ENCODE assay signal across 21 mouse cellular contexts in the genomic region with DNA sequence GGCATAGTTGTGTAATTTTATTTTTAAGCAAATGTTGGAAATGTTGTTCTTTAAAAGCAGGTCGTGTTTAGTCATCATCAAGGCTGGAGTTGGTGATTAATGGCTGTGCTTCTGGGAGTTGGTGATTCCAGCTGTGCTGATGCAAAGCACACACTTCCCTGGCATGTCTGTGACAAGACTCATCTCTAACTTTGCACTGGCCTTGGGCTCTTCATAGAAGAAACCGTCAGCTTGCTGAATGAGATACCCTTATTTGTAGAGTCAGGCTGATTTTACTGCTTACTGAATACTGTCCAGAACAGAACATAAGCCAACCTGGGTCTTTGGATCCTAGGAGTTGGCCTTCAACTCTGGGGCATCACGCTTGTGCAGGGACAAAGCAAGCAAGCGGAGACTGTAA.
DNase-seq lines count a peak whose midpoint lies in the region; ATAC-seq lines count a peak whose summit lies in the region.
"Had no signal": no experiment of that assay in that cellular context is flagged by ENCODE, and none has a peak within 500 bp of the region (broad histone marks: within the 10 kb centered on the region; RNA-seq: fewer than 3 reads in every experiment).

No protein-coding gene starts in this region.

- H3K4me3 ChIP-seq in heart, embryonic 11.5 days (ENCODE audit: low read depth, low read length) = no peak overlapping the region
- H3K4me3 ChIP-seq: embryonic facial prominence, embryonic 12.5 days; embryonic facial prominence, embryonic 15.5 days; heart, adult 2 months; heart, embryonic 10.5 days; hindbrain, embryonic 12.5 days; hindbrain, embryonic 15.5 days had no signal

- H3K27ac ChIP-seq in heart, embryonic 11.5 days (ENCODE audit: low read depth, low read length) = no peak overlapping the region
- H3K27ac ChIP-seq: embryonic facial prominence, embryonic 12.5 days; embryonic facial prominence, embryonic 15.5 days; heart, adult 2 months; heart, embryonic 10.5 days; hindbrain, embryonic 12.5 days; hindbrain, embryonic 15.5 days had no signal

- H3K9me3 ChIP-seq in heart, embryonic 11.5 days (replicated peaks; ENCODE audit: control insufficient read depth, low read length) = no peaks in the 10 kb centered on the region
- H3K9me3 ChIP-seq: embryonic facial prominence, embryonic 12.5 days; embryonic facial prominence, embryonic 15.5 days; heart, embryonic 10.5 days; hindbrain, embryonic 12.5 days; hindbrain, embryonic 15.5 days had no signal

- no peak overlapping the region for H3K4me2 ChIP-seq in heart, embryonic 11.5 days
- H3K4me2 ChIP-seq: embryonic facial prominence, embryonic 12.5 days; embryonic facial prominence, embryonic 15.5 days; hindbrain, embryonic 12.5 days; hindbrain, embryonic 15.5 days had no signal

- H3K9ac ChIP-seq in heart, embryonic 11.5 days (ENCODE audit: low read depth, low read length) = no peak overlapping the region
- H3K9ac ChIP-seq: embryonic facial prominence, embryonic 12.5 days; embryonic facial prominence, embryonic 15.5 days; forebrain, postnatal 0 days; hindbrain, embryonic 12.5 days; hindbrain, embryonic 15.5 days had no signal

- no peak for ATAC-seq in heart, embryonic 11.5 days (replicated peaks; ENCODE audit: insufficient number of reproducible peaks, low FRiP score, low TSS enrichment)
- no peak for ATAC-seq in CD4-positive, CD25-positive, alpha-beta regulatory T cell, adult 4 months
- ATAC-seq: activated CD4-positive, CD25-positive, alpha-beta regulatory T cell, adult 4 months; forebrain, embryonic 14.5 days; forebrain, postnatal 0 days; intestine, postnatal 0 days had no signal

- peak; percentile 39 for DNase-seq in heart, adult 11 months
- DNase-seq in adrenal gland, adult 8-10 months = peak; percentile 38
- peak; percentile 21 for DNase-seq in adrenal gland, postnatal 10 days
- DNase-seq in brain, adult 2 months (ENCODE audit: low read depth, low spot score) = peak; percentile 4
- DNase-seq: cerebellum, adult 18-20 months; cerebellum, adult 9-10 months; cerebellum, postnatal 25 days; forebrain, postnatal 0 days; gastrocnemius, postnatal 25 days; heart, adult 2 months; kidney, adult 8-10 months had no signal

- no peaks in the 10 kb centered on the region for H3K27me3 ChIP-seq in heart, embryonic 11.5 days (ENCODE audit: control insufficient read depth, insufficient read depth, low read length)
- H3K27me3 ChIP-seq: embryonic facial prominence, embryonic 12.5 days; embryonic facial prominence, embryonic 15.5 days; hindbrain, embryonic 15.5 days had no signal

- H3K36me3 ChIP-seq in heart, embryonic 11.5 days (ENCODE audit: control insufficient read depth, insufficient read depth, low read length) = no peaks in the 10 kb centered on the region
- H3K36me3 ChIP-seq: embryonic facial prominence, embryonic 12.5 days; embryonic facial prominence, embryonic 15.5 days; heart, embryonic 10.5 days; hindbrain, embryonic 12.5 days; hindbrain, embryonic 15.5 days had no signal

- 64% methylated on average over 4 of the region's 4 CpGs for WGBS in heart, embryonic 11.5 days (ENCODE audit: insufficient replicate concordance)

- peaks cover 4% of the 10 kb centered on the region; the same call in 1 of the 2 replicates for H3K4me1 ChIP-seq in heart, embryonic 11.5 days (ENCODE audit: control insufficient read depth, insufficient read depth, low read length)
